Mouse (Mus musculus) left cerebral cortex, adult 2 months (tissue): Measurements from ENCODE around the gene Acvr1. TPM values are rescaled to one million over a fixed set of nuclear protein-coding genes. Genes with fewer than 3 reads are reported as not detected.

Experiments used
- DNase-seq, 2 experiments: peaks; one replicate each; pipeline ENCODE4 v3.0.0; 2021 to 2022; ENCODE audit warnings: low spot score in 2 of 2, mixed read lengths in 1 of 2; ENCODE audit errors: extremely low spot score in 1 of 2
- H3K27ac ChIP-seq: fragments of 200-600 bp; 2 replicates; pipeline ENCODE4 v1.8.1; 2022
- H3K4me3 ChIP-seq: fragments of 200-600 bp; 2 replicates; pipeline ENCODE4 v1.8.1; 2022
- CTCF ChIP-seq: fragments of 200-600 bp; IDR thresholded peaks from 2 replicates; pipeline ENCODE4 v1.8.1; 2022; ENCODE audit warnings: antibody characterized with exemption, mild to moderate bottlenecking, moderate library complexity
- intact Hi-C: fragments of 180-260 bp; cut with DNase I; formaldehyde crosslinking; loops from one replicate; pipeline ENCODE4 v1.15.1; 2025
- total RNA-seq, 2 experiments: library from RNA; stranded (reverse); gene quantifications; 2 replicates each; pipeline ENCODE4 v1.2.3; 2021

Gene Acvr1
- total RNA-seq, 2 experiments from 2014 or later = 32.9 to 36.6 TPM

DNA sequence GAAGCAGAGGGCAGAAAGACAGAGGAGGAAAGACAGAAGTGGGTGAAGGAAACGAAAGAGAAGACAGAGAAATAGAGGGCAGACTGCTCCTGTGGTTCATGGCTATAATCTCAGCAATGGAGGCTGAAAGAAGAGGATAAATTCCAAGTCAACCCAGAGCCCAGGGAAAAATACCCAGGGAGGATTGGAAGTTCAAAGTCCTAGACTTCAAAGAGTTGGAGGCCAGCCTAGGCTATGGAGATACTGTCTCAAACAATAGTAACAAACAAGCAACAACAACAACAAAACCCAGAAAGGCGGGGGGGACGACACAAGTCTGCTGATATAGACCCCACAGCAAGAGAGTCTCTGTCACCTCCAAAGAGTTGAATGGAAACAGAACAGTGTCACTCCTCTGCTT is 14.7 kb downstream of the Acvr1 start:
- H3K4me3 ChIP-seq = no peak overlapping the region
- no peak overlapping the region for H3K27ac ChIP-seq
- DNase-seq = no peak
- intact Hi-C loops = no loop called here
- TF ChIP-seq CTCF = no peak

DNA sequence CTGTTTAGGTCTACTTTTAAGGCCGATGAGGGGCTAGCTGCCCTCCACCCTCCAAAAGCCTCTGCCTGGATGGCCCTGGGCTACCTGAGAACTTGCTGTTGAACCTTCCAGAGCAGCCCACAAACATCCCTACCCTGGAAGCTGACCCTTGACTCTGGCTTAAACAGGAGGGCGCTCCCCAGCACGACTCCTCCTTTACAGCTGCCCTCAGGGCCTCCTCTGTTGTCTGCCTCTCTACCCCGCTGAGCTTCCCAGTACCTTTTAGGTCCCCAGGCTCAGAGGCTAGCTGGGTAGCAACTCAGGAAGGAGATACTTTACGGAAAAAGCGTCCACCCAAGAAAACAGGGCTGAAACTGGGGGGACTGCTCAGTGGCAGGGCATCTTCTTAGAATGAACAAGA is 15.1 kb downstream of the Acvr1 start:
- TF ChIP-seq CTCF = no peak
- intact Hi-C loops = no loop called here
- DNase-seq = no peak
- Histone ChIP-seq H3K27ac (no peak overlapping the region), H3K4me3 (no peak overlapping the region)

DNA sequence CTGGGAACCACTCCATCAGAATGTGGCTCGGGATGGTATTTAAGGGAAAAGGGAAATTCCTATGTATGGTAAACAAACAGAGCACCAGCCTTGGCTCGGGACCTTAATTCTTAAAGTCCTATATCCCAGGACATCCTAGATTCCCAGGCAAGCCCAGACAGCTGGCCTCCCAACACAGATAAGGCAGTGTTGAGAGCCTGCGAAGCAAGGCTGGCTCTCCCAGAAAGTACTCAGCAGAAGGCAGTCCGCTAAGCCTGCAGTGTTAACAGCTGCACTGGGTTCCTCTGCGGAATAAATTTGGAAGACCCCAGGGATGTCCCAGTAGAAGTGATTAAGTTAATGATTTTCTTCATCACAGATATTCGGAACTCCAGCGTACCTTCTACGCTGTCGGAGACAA is 16.5 kb downstream of the Acvr1 start:
- intact Hi-C loops = no loop called here
- DNase-seq = no peak
- no peak for TF ChIP-seq CTCF
- Histone ChIP-seq H3K27ac (no peak overlapping the region), H3K4me3 (no peak overlapping the region)

DNA sequence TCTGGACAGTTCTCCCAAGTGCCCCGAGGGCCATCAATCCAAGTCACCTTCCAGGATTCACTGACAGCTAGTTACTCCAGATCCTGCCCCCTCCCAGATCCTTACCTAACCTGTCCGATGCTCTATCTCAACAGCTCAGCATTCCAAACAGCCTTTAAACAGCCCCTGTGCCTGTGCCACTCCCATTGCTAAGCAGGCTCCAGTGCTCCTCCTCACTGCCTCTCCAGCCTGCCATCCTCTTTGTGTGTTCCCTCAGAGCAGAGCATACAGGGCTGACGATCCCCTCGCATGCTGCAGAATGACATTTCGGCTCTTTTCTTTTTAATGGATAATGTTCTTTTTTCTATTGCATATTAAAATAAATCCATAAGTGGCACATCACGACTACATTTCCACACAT is 17.0 kb downstream of the Acvr1 start:
- no peak for DNase-seq
- TF ChIP-seq CTCF = no peak
- Histone ChIP-seq H3K4me3 (no peak overlapping the region), H3K27ac (no peak overlapping the region)
- intact Hi-C loops = no loop called here

DNA sequence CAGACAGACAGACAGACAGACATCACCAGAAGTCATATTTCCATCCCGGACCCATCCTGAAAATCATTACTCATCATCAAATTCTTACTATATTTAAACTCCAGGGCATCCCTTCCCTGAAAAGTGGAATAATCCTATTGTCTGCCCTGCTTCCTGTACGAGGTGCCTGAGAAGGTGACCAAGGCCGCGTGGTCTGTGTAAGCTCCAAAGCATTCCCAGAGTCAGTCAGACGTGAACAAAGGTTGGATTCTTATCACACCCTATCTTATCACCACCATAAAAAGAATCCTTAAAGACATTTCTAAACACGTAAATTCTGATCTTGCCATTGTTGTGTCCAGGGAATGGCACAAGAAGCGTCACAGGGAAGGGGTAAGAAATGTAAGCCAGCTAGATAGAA is 18.0 kb downstream of the Acvr1 start:
- intact Hi-C loops = no loop called here
- TF ChIP-seq CTCF = no peak
- H3K27ac ChIP-seq = no peak overlapping the region
- no peak for DNase-seq
- no peak overlapping the region for H3K4me3 ChIP-seq

DNA sequence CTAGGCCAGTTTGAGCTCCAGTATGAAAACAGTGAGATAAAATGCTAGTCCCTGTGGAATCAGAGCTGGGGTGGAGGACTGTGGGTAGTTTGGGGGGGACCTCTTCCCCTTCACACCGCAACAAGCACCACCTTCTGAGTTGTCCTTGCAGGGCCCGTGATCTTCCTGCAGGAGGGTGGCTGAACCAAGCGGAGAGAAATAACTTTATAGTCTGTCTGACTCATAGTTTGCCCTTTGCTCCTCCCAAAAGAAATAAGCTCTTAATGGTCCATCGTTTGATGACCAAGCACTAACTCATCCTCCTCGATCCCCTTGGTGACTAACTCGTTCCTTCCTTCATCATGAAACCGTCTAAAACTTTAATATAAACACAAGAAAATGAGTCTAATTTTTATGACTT is 20.7 kb downstream of the Acvr1 start:
- DNase-seq = no peak
- Histone ChIP-seq H3K4me3 (no peak overlapping the region), H3K27ac (no peak overlapping the region)
- intact Hi-C loops = no loop called here
- TF ChIP-seq CTCF = no peak

DNA sequence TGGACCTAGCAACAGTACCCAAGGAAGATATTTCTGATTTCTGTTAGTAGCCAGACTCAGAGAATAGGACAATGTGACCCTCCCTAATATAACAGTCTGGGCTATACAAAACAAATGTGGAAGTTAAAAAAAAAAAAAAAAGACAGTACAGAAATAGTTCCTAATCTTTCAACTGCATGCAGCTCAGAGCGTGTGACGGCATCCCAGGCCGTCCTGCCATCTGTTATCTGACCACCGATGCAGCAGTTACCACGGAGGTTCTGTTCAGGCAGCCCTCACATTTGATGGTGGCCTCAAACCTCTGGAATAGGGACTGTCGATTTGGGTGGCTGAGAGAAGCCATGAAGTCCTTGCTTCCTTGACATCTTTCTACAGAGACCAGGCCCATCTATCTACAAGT is 22.6 kb downstream of the Acvr1 start:
- Histone ChIP-seq H3K27ac (no peak overlapping the region), H3K4me3 (no peak overlapping the region)
- no peak for TF ChIP-seq CTCF
- intact Hi-C loops = no loop called here
- DNase-seq = no peak

DNA sequence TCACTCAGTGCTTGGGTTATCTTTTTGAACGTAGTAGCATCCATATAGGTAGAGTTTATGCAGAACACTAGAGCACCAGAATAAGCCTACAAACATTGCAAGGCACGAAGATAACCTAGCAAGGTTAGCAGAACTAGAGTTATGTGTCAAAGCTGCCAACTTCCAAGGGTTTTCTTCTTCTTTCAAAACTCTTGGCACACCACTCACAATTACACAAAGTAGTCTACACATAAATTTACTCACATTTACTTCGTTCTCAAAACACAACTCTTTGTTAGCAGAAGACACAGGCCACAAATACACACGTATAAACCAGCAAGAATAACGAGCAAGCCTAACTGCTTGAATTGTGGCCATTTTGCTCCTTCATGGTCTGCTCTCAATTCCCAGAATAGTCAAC is 23.7 kb downstream of the Acvr1 start:
- H3K27ac ChIP-seq = no peak overlapping the region
- intact Hi-C loops = no loop called here
- no peak for DNase-seq
- no peak for TF ChIP-seq CTCF
- no peak overlapping the region for H3K4me3 ChIP-seq

DNA sequence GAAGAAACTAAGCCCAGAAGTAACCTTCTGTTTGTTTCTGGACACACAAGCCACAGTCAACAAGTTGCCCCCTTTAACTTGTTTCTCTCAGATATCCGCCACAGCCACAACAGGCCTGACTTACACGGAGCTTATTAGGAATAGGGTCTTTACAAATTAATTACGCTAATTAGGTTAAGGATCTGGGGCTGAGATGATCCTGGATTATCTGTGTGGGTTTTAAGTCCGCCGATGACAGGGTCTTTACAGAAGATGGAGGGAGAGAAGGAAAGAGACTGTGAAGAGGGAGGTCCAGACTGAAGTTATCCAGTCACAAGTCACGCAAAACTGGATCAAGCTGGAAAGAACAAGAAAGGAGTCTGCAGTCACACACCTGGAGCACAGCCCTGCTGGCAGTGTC is 28.8 kb downstream of the Acvr1 start:
- intact Hi-C loops = no loop called here
- no peak overlapping the region for H3K4me3 ChIP-seq
- TF ChIP-seq CTCF = no peak
- H3K27ac ChIP-seq = no peak overlapping the region
- DNase-seq = no peak

DNA sequence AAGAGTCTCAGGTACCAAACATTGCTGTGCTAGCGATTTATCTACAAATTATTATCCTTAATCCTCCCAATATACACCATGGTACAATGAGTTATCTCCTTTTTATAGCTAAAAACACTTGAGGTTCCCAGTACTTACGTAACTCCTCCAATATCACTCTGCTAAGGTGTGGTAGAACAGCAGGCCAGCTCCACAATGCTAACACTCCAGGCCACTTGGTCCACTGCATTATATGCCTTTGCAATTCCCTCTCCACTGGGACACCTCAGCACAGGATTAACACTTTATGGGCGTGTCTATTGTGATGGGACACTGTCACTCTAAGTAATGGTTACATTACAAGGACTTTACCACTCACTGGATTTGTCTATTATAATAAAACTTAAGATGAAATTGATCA is 30.2 kb downstream of the Acvr1 start:
- intact Hi-C loops = no loop called here
- TF ChIP-seq CTCF = no peak
- no peak overlapping the region for H3K27ac ChIP-seq
- DNase-seq = no peak
- no peak overlapping the region for H3K4me3 ChIP-seq

DNA sequence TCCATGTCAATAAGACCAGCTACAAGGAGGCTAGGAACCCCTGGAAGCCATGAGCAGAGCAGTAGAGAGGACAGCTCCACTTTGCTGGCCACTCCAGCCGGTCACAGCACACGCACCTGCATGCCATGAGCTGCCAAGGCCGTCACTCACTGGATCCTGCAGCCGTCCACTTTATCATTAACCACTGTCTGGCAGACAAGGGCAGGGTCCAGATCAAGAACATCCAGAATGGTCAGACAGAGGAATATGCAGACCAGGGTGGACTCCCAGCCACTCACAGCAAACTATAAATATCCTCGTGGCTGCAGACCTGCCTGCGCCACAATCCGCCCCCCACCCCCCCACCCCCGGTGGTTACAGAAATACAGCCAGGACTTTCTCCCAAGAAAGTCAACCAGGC is 31.7 kb downstream of the Acvr1 start:
- intact Hi-C loops = no loop called here

DNA sequence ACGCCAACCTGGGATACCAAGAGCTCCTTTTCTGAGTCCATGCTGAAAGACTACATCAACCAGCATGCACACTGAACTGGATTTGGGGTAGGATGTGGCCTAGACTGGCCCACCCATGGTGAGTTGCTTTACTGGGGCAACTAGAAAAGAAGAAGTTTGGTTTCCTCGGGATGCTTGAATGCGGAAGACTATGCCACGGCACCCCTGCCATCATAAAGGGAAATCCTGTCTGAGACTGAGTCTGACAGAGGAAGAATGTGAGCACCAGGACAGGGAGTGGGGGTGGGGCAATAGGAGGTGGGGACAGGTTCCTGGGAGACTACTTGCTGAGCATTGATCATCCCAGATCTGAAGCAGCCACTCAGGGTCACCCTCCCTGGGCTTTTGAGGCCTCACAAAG is 32.6 kb downstream of the Acvr1 start:
- Histone ChIP-seq H3K27ac (no peak overlapping the region), H3K4me3 (no peak overlapping the region)
- TF ChIP-seq CTCF = no peak
- no peak for DNase-seq
- intact Hi-C loops = no loop called here

More for the DNA sequence above, 31.7 kb downstream of the Acvr1 start:
- no peak overlapping the region for H3K27ac ChIP-seq
- TF ChIP-seq CTCF = no peak
- H3K4me3 ChIP-seq = no peak overlapping the region
- no peak for DNase-seq

DNA sequence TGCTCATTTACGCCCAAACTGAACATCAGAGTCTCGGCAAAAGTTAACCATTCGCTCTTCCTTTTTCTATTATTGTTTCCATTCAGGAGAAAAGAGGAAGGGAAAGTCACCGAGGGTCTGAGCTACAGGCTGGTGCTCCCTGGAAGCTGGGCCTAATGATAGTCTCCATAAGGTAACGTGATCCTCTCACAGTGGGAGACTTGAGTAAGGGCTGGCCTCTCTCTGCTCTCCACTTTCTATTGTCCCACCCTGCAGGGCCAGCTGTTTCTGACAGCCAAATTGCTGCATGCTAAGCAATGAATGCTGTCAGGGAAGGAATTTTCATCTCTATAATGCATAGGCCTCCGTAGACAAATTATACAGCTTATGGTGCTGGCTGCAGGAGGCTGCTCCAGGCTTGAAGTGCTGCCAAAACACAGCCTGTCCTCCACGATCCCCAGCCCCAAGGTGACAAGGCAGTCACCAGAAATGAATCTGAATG is 33.4 kb downstream of the Acvr1 start:
- peak overlapping the region; percentile 5; the same call in 1 of the 2 replicates for H3K27ac ChIP-seq
- intact Hi-C loops = no loop called here
- no peak for DNase-seq
- H3K4me3 ChIP-seq = no peak overlapping the region
- no peak for TF ChIP-seq CTCF
